Mouse (Mus musculus) kidney, adult 2 months (tissue): ENCODE measurements around the gene Dand5. TPM values are rescaled to one million over a fixed set of nuclear protein-coding genes. Genes with fewer than 3 reads are reported as not detected.
A peak's percentile ranks its signal among the peaks of the same experiment; 100 is the strongest.

Source experiments
- DNase-seq: peaks from one replicate; pipeline ENCODE4 v3.0.0; 2021
- H3K27ac ChIP-seq: fragments of 200-500 bp; 2 replicates; pipeline ENCODE4 v1.5.1; 2012; ENCODE audit warnings: low read depth, low read length, control low read depth, inconsistent platforms; ENCODE audit not compliant: insufficient read depth
- H3K27me3 ChIP-seq: fragments of 200-500 bp; replicated peaks from 2 replicates; pipeline ENCODE4 v1.6.1; 2012; ENCODE audit warnings: mild to moderate bottlenecking, moderate library complexity, low read length, inconsistent platforms; ENCODE audit not compliant: control insufficient read depth, insufficient read depth
- H3K36me3 ChIP-seq: fragments of 200-500 bp; 2 replicates; pipeline ENCODE4 v1.6.1; 2012; ENCODE audit warnings: mild to moderate bottlenecking, moderate library complexity, low read length, inconsistent platforms; ENCODE audit not compliant: control insufficient read depth, insufficient read depth
- H3K4me1 ChIP-seq: fragments of 200-500 bp; 2 replicates; pipeline ENCODE4 v1.6.1; 2011; ENCODE audit warnings: low read length; ENCODE audit not compliant: control insufficient read depth, insufficient read depth
- H3K4me3 ChIP-seq: fragments of 200-500 bp; 2 replicates; pipeline ENCODE4 v1.5.1; 2011; ENCODE audit warnings: mild to moderate bottlenecking, low read depth, low read length, control low read depth; ENCODE audit not compliant: insufficient read depth
- CTCF ChIP-seq: fragments of 200-500 bp; conservative IDR thresholded peaks from 2 replicates; pipeline ENCODE4 v1.5.1; 2011; ENCODE audit warnings: low read depth, mild to moderate bottlenecking, control low read depth, low read length, moderate library complexity, mixed read lengths; ENCODE audit not compliant: insufficient read depth, insufficient read length
- POLR2A ChIP-seq: fragments of 200-500 bp; IDR thresholded peaks from one replicate; pipeline ENCODE4 v1.6.1; 2011; ENCODE audit warnings: low read depth, low read length, control low read depth
- WGBS: fragments of 180-500 bp; shearing (Covaris S2); methylation state at CpG from one replicate; pipeline ENCODE4 v1.1.7; 2018; 5-methylcytosine and 5-hydroxymethylcytosine counted together
- polyA plus RNA-seq: library from polyadenylated mRNA; depleted of rRNA; stranded (reverse); fragments of >200 nt; gene quantifications from 2 replicates; pipeline ENCODE4 v1.2.3, GENCODE M21; 2012

Gene Dand5
- polyA plus RNA-seq, 1 experiment, result 4.4 TPM

DNA sequence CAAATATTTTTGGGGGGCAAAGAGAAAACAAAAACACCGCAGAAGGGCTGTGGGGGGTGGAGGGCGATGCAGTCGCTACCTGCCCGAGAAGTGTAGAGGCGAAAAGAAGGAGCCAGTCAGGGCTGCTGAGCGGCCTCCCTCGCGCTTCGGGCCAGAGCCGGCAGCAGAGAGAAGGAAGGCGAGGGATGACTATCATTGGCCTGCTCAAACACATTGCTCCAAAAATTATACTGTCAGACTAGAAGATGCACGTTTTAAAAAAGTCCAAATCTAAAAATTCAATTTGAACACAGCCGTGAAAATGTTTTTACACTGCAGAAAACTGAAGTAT, 42.4 kb downstream of the Dand5 start:
- Histone ChIP-seq H3K36me3 (no peaks in the 10 kb centered on the region), H3K4me3 (no peak overlapping the region), H3K27me3 (no peaks in the 10 kb centered on the region), H3K4me1 (0 out of 2 replicates have a peak, but pooled peaks cover 13% of the 10 kb centered on the region), H3K27ac (no peak overlapping the region)
- no peak for DNase-seq
- TF ChIP-seq POLR2A, result no peak
- no peak for TF ChIP-seq CTCF
- WGBS, result 58% methylated on average over 13 of the region's 13 CpGs

DNA sequence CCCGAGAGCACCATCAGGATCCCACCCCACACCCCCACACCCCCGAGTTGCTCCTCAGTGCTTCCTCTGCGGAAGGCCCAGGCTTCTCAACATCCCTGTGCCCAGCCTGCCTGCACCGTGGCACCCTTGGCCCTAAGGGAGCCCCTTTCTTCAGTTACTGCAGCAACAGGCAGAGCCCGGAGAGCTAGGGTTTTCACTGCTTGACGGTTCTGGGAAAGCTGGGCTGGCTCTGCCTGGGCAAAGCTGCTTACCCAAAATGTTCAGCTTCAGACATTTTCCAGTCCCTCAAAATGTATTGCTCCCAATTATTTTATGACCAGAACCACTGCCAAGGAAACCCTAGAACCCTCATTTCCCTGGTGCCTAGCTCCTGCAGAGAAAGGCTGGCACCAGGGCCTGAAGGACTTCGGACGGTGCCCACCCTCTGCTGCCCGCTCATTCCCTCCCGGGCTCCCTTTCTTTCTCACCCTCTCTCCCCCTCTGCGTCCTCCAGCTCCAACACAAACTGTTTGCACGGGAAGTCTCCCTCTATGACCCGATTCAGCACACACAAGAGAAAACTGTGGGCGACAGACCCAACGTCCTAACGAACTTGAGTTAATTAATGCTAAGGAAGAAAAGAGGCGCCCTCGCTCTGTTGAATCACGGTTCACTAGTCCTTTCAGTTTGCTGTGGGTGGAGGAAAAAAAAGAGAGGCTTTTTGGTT, 43.0 kb downstream of the Dand5 start:
- WGBS, result 39% methylated on average over 19 of the region's 19 CpGs
- TF ChIP-seq POLR2A, result no peak
- no peak for TF ChIP-seq CTCF
- no peaks in the 10 kb centered on the region for H3K36me3 ChIP-seq
- H3K27me3 ChIP-seq, result no peaks in the 10 kb centered on the region
- no peak overlapping the region for H3K4me3 ChIP-seq
- DNase-seq, result peak; percentile 42
- no peak overlapping the region for H3K27ac ChIP-seq
- 0 out of 2 replicates have a peak, but pooled peaks cover 13% of the 10 kb centered on the region for H3K4me1 ChIP-seq

DNA sequence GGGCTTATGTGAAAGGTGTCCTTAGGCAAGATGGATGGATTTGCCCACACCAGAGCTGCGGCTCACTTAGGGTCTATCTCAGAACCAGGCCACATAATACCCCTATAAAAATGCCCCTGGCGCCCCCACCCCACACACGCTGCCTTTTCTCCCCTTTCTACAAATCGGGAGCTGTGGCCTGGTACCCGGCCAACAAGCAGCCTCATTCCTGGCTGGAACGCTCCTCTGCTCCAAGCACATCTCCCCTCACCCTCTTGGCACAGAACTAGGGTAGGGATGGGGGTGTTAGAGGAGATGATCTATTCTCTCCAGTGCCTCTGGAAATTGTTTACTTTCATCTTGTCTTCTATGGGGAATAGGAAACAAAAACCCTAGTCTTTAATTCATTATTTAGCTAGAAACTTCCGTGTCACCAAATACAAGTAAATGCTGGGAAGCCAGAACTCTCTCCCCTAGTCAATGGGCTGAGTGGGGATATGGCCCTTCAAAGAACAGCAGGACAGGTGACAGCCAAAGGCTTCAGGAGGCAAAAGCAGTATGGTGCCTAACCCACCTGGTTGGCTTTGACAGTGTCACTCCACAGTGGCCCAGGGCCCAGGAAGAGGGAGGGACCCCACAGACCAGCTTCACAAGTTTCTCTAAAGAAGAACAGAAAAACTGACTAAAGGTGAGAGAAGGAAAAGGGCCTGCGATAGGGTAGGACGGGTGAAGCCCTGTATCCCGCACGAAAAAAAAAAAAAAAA, 43.8 kb downstream of the Dand5 start:
- no peaks in the 10 kb centered on the region for H3K27me3 ChIP-seq
- no peak for TF ChIP-seq POLR2A
- TF ChIP-seq CTCF, result no peak
- DNase-seq, result no peak
- no peaks in the 10 kb centered on the region; the same call in 1 of the 2 replicates for H3K36me3 ChIP-seq
- H3K27ac ChIP-seq, result no peak overlapping the region
- H3K4me1 ChIP-seq, result peaks cover 15% of the 10 kb centered on the region; the same call in 1 of the 2 replicates
- 64% methylated on average over 11 of the region's 11 CpGs for WGBS
- H3K4me3 ChIP-seq, result no peak overlapping the region

DNA sequence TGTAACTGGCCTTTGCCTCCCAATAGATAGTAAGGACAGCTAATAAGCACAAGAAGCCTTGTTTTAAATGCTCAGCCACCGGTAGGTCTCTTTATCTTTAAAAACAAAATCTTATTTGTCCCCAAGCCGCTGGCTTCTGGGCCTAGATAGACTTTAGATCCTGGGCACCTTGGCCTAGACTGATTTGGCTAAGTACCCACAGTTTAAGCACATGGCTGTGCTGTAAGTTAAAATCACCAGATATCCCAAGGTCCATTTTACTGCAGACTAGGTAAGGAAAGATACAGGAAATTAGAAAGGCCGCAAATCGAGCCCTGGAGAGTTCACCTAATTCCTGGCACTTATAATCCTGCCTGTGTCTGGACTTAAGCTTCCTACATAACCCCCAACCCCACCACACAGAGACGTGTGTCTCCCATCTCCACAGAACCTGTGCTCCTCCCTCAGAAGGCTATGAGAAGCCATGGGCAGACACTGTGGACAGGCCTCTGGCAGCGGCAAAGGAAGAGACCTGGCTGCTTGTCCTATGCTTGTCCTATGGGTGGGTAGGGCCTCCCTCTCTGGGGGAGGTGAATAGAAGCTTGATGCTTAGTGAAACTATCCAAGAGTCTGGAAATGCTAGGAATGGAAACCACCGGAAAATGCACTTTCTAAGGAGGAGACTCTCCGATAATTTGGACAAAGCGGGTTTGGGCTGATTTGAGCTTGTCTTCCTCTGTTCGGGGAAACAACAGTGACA, 44.6 kb downstream of the Dand5 start:
- 83% methylated on average over 10 of the region's 10 CpGs for WGBS
- no peaks in the 10 kb centered on the region; the same call in 1 of the 2 replicates for H3K36me3 ChIP-seq
- H3K4me3 ChIP-seq, result no peak overlapping the region
- DNase-seq, result no peak
- H3K4me1 ChIP-seq, result peaks cover 15% of the 10 kb centered on the region; the same call in 1 of the 2 replicates
- TF ChIP-seq POLR2A, result no peak
- TF ChIP-seq CTCF, result no peak
- H3K27ac ChIP-seq, result no peak overlapping the region
- no peaks in the 10 kb centered on the region for H3K27me3 ChIP-seq

DNA sequence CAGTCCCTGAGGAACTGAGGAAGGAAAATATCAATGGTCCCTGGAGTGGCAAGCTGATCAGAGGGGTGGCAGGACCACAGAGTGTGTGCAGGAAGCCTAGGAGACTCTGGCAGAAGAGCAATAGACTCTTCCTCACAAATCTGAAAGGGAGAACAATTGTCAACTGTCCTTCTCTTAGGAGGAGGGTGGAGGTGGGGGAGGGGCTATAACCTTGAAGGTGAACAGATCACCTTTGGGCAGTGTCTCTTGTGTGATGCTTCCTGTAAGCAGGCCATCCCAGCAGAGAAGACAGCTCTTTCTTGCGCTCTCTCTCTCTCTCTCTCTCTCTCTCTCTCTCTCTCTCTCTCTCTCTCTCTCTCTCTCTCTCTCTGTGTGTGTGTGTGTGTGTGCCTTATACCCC, 46.1 kb downstream of the Dand5 start:
- Histone ChIP-seq H3K4me3 (no peak overlapping the region), H3K36me3 (no peaks in the 10 kb centered on the region; the same call in 1 of the 2 replicates), H3K27me3 (no peaks in the 10 kb centered on the region), H3K4me1 (peaks cover 20% of the 10 kb centered on the region), H3K27ac (no peak overlapping the region)
- TF ChIP-seq POLR2A (no peak), CTCF (no peak)
- 75% methylated on average over 1 of the region's 1 CpGs for whole genome bisulfite sequencing
- DNase-seq, result no peak

DNA sequence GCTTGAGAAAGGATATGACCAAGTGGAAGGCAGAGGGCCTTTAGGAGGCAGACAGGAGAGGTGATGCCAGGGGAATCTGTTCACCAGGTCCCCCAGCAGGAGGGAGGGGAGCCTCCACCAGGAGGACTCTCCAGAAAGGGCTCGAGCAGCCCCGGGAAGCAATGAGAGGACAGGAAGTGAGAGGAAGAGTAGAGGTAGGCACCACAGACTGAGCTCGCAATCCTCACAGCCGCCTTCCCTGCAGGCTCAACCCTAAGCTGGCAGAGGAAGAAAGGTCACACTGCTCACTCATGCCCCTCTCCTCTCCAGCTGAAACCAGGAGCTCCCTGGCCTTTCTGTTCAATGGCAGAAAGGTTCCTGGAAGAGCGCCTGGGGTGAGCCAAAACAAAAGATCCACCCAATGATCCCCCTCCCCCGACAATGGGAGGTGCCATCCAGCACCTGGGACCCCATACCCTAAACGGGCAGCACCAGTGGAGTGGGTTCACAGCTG, 47.0 kb downstream of the Dand5 start:
- Histone ChIP-seq H3K36me3 (no peaks in the 10 kb centered on the region; the same call in 1 of the 2 replicates), H3K4me3 (no peak overlapping the region), H3K27ac (no peak overlapping the region), H3K27me3 (no peaks in the 10 kb centered on the region), H3K4me1 (peaks cover 20% of the 10 kb centered on the region)
- WGBS, result 38% methylated on average over 7 of the region's 7 CpGs
- DNase-seq, result no peak
- no peak for TF ChIP-seq POLR2A
- TF ChIP-seq CTCF, result no peak
